ENCODE assay signal across 8 mouse cellular contexts in the genomic region with DNA sequence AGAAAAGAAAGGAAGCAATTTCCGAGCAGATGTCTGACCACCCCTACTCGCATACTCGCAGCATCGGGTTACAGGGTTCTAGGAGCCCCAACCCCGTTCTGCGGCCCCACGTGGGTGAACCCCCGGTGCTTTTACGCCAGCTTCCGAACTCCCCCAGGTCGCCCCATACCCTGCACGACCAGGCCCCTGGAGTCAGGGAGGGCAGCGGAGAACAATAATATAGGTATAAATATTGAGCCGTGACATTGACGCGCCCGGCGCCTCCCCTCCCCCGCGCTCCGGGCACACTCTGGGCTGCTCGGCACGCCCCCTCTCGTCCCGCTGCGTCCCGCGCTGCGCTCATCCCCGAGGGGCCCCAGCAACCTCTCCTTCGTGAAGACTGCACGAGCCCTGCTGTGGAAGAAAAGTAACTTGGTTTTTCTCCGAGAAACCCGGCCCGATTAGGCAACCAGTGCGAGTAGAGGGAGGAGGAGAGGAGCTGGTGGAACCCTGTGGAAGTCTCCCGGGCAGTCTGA. TPM values are rescaled to one million over a fixed set of nuclear protein-coding genes. Genes with fewer than 3 reads are reported as not detected.
A peak's percentile ranks its signal among the peaks of the same experiment; 100 is the strongest.
DNase-seq lines count a peak whose midpoint lies in the region; ATAC-seq and TF ChIP-seq lines count a peak whose summit lies in the region.

No protein-coding gene starts in this region.

- peak overlapping the region; percentile 74 for H3K4me3 ChIP-seq in embryonic facial prominence, embryonic 15.5 days (replicated peaks)
- peak overlapping the region; percentile 76 for H3K4me3 ChIP-seq in heart, embryonic 11.5 days (ENCODE audit: low read depth, low read length)
- H3K4me3 ChIP-seq in kidney, embryonic 15.5 days (replicated peaks), result peak overlapping the region; percentile 70
- H3K4me3 ChIP-seq in liver, embryonic 13.5 days (replicated peaks), result peak overlapping the region; percentile 73
- H3K4me3 ChIP-seq in myocyte, result peak overlapping the region; percentile 99
- peak overlapping the region; percentile 83 for H3K4me3 ChIP-seq in stomach, embryonic 16.5 days (replicated peaks; ENCODE audit: low read length)

- H3K79me2 ChIP-seq in myocyte (ENCODE audit: control insufficient read depth, insufficient read depth), result peaks cover 52% of the 10 kb centered on the region

- peak; percentile 66 to 69 for DNase-seq in B cell, adult 2 months
- DNase-seq in adrenal gland, adult 8-10 months, result peak; percentile 64
- DNase-seq in liver, embryonic 13.5 days, result peak; percentile 58

- H3K27ac ChIP-seq in embryonic facial prominence, embryonic 15.5 days (replicated peaks), result peak overlapping the region; percentile 84
- peak overlapping the region; percentile 84 for H3K27ac ChIP-seq in heart, embryonic 11.5 days (ENCODE audit: low read depth, low read length)
- H3K27ac ChIP-seq in kidney, embryonic 15.5 days, result peak overlapping the region; percentile 90
- H3K27ac ChIP-seq in liver, embryonic 13.5 days, result peak overlapping the region; percentile 79
- peak overlapping the region; percentile 93 for H3K27ac ChIP-seq in stomach, embryonic 16.5 days (ENCODE audit: low read length)

- H3K27me3 ChIP-seq in embryonic facial prominence, embryonic 15.5 days, result no peaks in the 10 kb centered on the region
- H3K27me3 ChIP-seq in heart, embryonic 11.5 days (ENCODE audit: control insufficient read depth, insufficient read depth, low read length), result no peaks in the 10 kb centered on the region
- H3K27me3 ChIP-seq in kidney, embryonic 15.5 days, result no peaks in the 10 kb centered on the region
- H3K27me3 ChIP-seq in liver, embryonic 13.5 days, result peaks cover 9% of the 10 kb centered on the region; the same call in 1 of the 2 replicates
- no peaks in the 10 kb centered on the region for H3K27me3 ChIP-seq in myocyte (ENCODE audit: control insufficient read depth, insufficient read depth, insufficient read length)
- H3K27me3 ChIP-seq in stomach, embryonic 16.5 days (ENCODE audit: control insufficient read depth, insufficient read depth, low read length), result no peaks in the 10 kb centered on the region

- peak overlapping the region; percentile 35 for H3K9ac ChIP-seq in embryonic facial prominence, embryonic 15.5 days
- peak overlapping the region; percentile 86 for H3K9ac ChIP-seq in heart, embryonic 11.5 days (ENCODE audit: low read depth, low read length)
- H3K9ac ChIP-seq in kidney, embryonic 15.5 days, result peak overlapping the region; percentile 68
- H3K9ac ChIP-seq in liver, embryonic 13.5 days, result peak overlapping the region; percentile 79
- H3K9ac ChIP-seq in stomach, embryonic 16.5 days (ENCODE audit: low read length), result peak overlapping the region; percentile 84

- peak overlapping the region; percentile 74 for H3ac ChIP-seq in myocyte (ENCODE audit: control insufficient read depth, insufficient read length)

- H3K4me1 ChIP-seq in embryonic facial prominence, embryonic 15.5 days, result peaks cover 3% of the 10 kb centered on the region; the same call in 1 of the 2 replicates
- no peaks in the 10 kb centered on the region for H3K4me1 ChIP-seq in heart, embryonic 11.5 days (ENCODE audit: control insufficient read depth, insufficient read depth, low read length)
- peaks cover 10% of the 10 kb centered on the region for H3K4me1 ChIP-seq in kidney, embryonic 15.5 days
- peaks cover 19% of the 10 kb centered on the region for H3K4me1 ChIP-seq in liver, embryonic 13.5 days (replicated peaks)
- no peaks in the 10 kb centered on the region for H3K4me1 ChIP-seq in stomach, embryonic 16.5 days (ENCODE audit: control insufficient read depth, insufficient read depth, low read length)

- no peaks in the 10 kb centered on the region for H3K9me3 ChIP-seq in embryonic facial prominence, embryonic 15.5 days (replicated peaks)
- H3K9me3 ChIP-seq in heart, embryonic 11.5 days (replicated peaks; ENCODE audit: control insufficient read depth, low read length), result no peaks in the 10 kb centered on the region
- H3K9me3 ChIP-seq in kidney, embryonic 15.5 days (replicated peaks), result no peaks in the 10 kb centered on the region
- H3K9me3 ChIP-seq in liver, embryonic 13.5 days (replicated peaks), result no peaks in the 10 kb centered on the region
- no peaks in the 10 kb centered on the region for H3K9me3 ChIP-seq in stomach, embryonic 16.5 days (replicated peaks; ENCODE audit: control insufficient read depth, low read length)

- peak overlapping the region; percentile 99 for H3K4me2 ChIP-seq in embryonic facial prominence, embryonic 15.5 days (replicated peaks)
- H3K4me2 ChIP-seq in heart, embryonic 11.5 days, result peak overlapping the region; percentile 93
- H3K4me2 ChIP-seq in kidney, embryonic 15.5 days, result peak overlapping the region; percentile 99
- H3K4me2 ChIP-seq in liver, embryonic 13.5 days, result peak overlapping the region; percentile 97
- peak overlapping the region; percentile 84 for H3K4me2 ChIP-seq in myocyte (ENCODE audit: low read depth)
- H3K4me2 ChIP-seq in stomach, embryonic 16.5 days (ENCODE audit: low read depth, low read length), result peak overlapping the region; percentile 96

- ATAC-seq in embryonic facial prominence, embryonic 15.5 days (ENCODE audit: insufficient number of reproducible peaks, low FRiP score, low TSS enrichment, low read depth), result peak; percentile 70
- peak; percentile 58 for ATAC-seq in heart, embryonic 11.5 days (replicated peaks; ENCODE audit: insufficient number of reproducible peaks, low FRiP score, low TSS enrichment)
- ATAC-seq in kidney, embryonic 15.5 days (replicated peaks; ENCODE audit: low FRiP score), result peak; percentile 59
- peak; percentile 67 for ATAC-seq in liver, embryonic 13.5 days (ENCODE audit: low read depth)
- peak; percentile 48 for ATAC-seq in stomach, embryonic 16.5 days (ENCODE audit: insufficient read depth, low FRiP score)

- under 1% methylated on average over 37 of the region's 37 CpGs for WGBS in embryonic facial prominence, embryonic 15.5 days
- under 1% methylated on average over 36 of the region's 37 CpGs for WGBS in heart, embryonic 11.5 days (ENCODE audit: insufficient replicate concordance)
- WGBS in kidney, embryonic 15.5 days, result under 1% methylated on average over 37 of the region's 37 CpGs
- WGBS in liver, embryonic 13.5 days (ENCODE audit: insufficient replicate concordance), result under 1% methylated on average over 37 of the region's 37 CpGs
- WGBS in stomach, embryonic 16.5 days, result under 1% methylated on average over 37 of the region's 37 CpGs

- H3K36me3 ChIP-seq in embryonic facial prominence, embryonic 15.5 days, result no peaks in the 10 kb centered on the region
- H3K36me3 ChIP-seq in heart, embryonic 11.5 days (ENCODE audit: control insufficient read depth, insufficient read depth, low read length), result no peaks in the 10 kb centered on the region
- H3K36me3 ChIP-seq in kidney, embryonic 15.5 days, result no peaks in the 10 kb centered on the region; the same call in 1 of the 2 replicates
- H3K36me3 ChIP-seq in liver, embryonic 13.5 days, result peaks cover 13% of the 10 kb centered on the region
- no peaks in the 10 kb centered on the region for H3K36me3 ChIP-seq in myocyte (ENCODE audit: control insufficient read depth, insufficient read depth)
- H3K36me3 ChIP-seq in stomach, embryonic 16.5 days (ENCODE audit: control insufficient read depth, insufficient read depth, low read length), result no peaks in the 10 kb centered on the region; the same call in 1 of the 2 replicates

- no peak for TF ChIP-seq POLR2A in myocyte (IDR thresholded peaks at IDR 0.05; ENCODE audit: insufficient read length, low read depth)

TF ChIP-seq in myocyte, 11 proteins besides CTCF, POLR2A, EP300 and RAD21:
- peak in 1 of 3 experiments; percentile 15 for TF ChIP-seq MYOD1 (IDR thresholded peaks at IDR 0.05; ENCODE audit: control insufficient read depth in 1 of 3, insufficient read length in 2 of 3, low read depth in 2 of 3)
- TF ChIP-seq MAX (IDR thresholded peaks at IDR 0.05; ENCODE audit: low read depth), result no peak
- TF ChIP-seq MYOG (IDR thresholded peaks at IDR 0.05; ENCODE audit: control insufficient read depth in 1 of 3, insufficient read depth in 1 of 3, insufficient read length in 2 of 3, low read depth in 2 of 3), result no peak
- TF ChIP-seq USF1 (IDR thresholded peaks at IDR 0.05; ENCODE audit: low read depth), result peak; percentile 32
- no peak for TF ChIP-seq REST (IDR thresholded peaks at IDR 0.05; ENCODE audit: insufficient read depth, insufficient read length)

RNA-seq across cellular contexts. Expression of gene Cdk6, which starts 2.3 kb away (rescaled TPM):
- total RNA-seq in adrenal gland, adult 8-10 months (2022), result 10 to 100 TPM; 21.7 to 28.0 (median 25.8) TPM
- polyA plus RNA-seq in embryonic facial prominence, embryonic 15.5 days (2015; fragmentation: Nextera tagmentation; extraction: Ambion mirVana), result 33.3 and 36.0 TPM in 2 replicates
- 23.1 and 31.3 TPM in 2 replicates for polyA plus RNA-seq in heart, embryonic 11.5 days (2014; fragmentation: Nextera tagmentation; extraction: Ambion mirVana)
- 21.0 and 22.3 TPM in 2 replicates for polyA plus RNA-seq in kidney, embryonic 15.5 days (2015; fragmentation: Nextera tagmentation; extraction: Ambion mirVana)
- 23.0 and 26.0 TPM in 2 replicates for polyA plus RNA-seq in liver, embryonic 13.5 days (2015; fragmentation: Nextera tagmentation; extraction: Ambion mirVana)
- polyA plus RNA-seq in myocyte (2012; fragmentation: generic; extraction: Trizol), result 8.9 TPM
- polyA plus RNA-seq in stomach, embryonic 16.5 days (2015; fragmentation: Nextera tagmentation; extraction: Ambion mirVana), result 22.6 and 25.9 TPM in 2 replicates

Comparison
In these comparisons a context has a peak if more than half of its experiments do, and no peak if none do; other contexts are left out.
1. Peak in every context shown above with its lines: DNase-seq, ATAC-seq, H3K4me3 ChIP-seq and H3K27ac ChIP-seq.
2. H3K9ac ChIP-seq: peak in every context shown above with its lines; median percentile 86 in heart, embryonic 11.5 days; 84 in stomach, embryonic 16.5 days; 79 in liver, embryonic 13.5 days; 68 in kidney, embryonic 15.5 days; 35 in embryonic facial prominence, embryonic 15.5 days.